Mouse (Mus musculus) intestine, embryonic 14.5 days (tissue): ENCODE measurements at regions not wholly inside any gene's neighbourhood (a gene's known extent, or its start where the extent isn't known, plus 50 kb on each side); places are given as distances from the start of the nearest gene placed in this dataset.

Experiments used
- ATAC-seq: fragments of 200-750 bp; cut with Nextera tagmentation; replicated peaks from 2 replicates; pipeline ENCODE4 v1.8.0; 2017; ENCODE audit warnings: low read depth, moderate number of reproducible peaks, moderate TSS enrichment, moderate library complexity; ENCODE audit not compliant: low FRiP score, low TSS enrichment
- DNase-seq: peaks from one replicate; pipeline ENCODE4 v3.0.0-alpha.2; 2018; ENCODE audit warnings: low spot score
- H3K27ac ChIP-seq: fragments of 300-500 bp; sonication (generic); 2 replicates; pipeline ENCODE4 v1.5.1; 2014; ENCODE audit warnings: low read depth, mild to moderate bottlenecking, control low read depth
- H3K27me3 ChIP-seq: fragments of 300-500 bp; sonication (generic); replicated peaks from 2 replicates; pipeline ENCODE4 v1.6.1; 2014; ENCODE audit warnings: low read length, control low read depth; ENCODE audit not compliant: control insufficient read depth, insufficient read depth
- H3K36me3 ChIP-seq: fragments of 300-500 bp; sonication (generic); 2 replicates; pipeline ENCODE4 v1.6.1; 2014; ENCODE audit warnings: low read length, control low read depth; ENCODE audit not compliant: control insufficient read depth, insufficient read depth
- H3K4me1 ChIP-seq: fragments of 300-500 bp; sonication (generic); replicated peaks from 2 replicates; pipeline ENCODE4 v1.6.1; 2014; ENCODE audit warnings: low read length, control low read depth, mixed read lengths; ENCODE audit not compliant: control insufficient read depth, insufficient read depth
- H3K4me2 ChIP-seq: fragments of 300-500 bp; sonication (generic); 2 replicates; pipeline ENCODE4 v1.6.1; 2014; ENCODE audit warnings: low read length
- H3K4me3 ChIP-seq: fragments of 300-500 bp; sonication (generic); 2 replicates; pipeline ENCODE4 v1.5.1; 2014; ENCODE audit warnings: low read depth, low read length, control low read depth, mixed read lengths
- H3K9ac ChIP-seq: fragments of 300-500 bp; sonication (generic); 2 replicates; pipeline ENCODE4 v1.6.1; 2014; ENCODE audit warnings: mild to moderate bottlenecking, low read length
- H3K9me3 ChIP-seq: fragments of 300-500 bp; sonication (generic); 2 replicates; pipeline ENCODE4 v1.6.1; 2016; ENCODE audit warnings: low read length, control low read depth; ENCODE audit not compliant: control insufficient read depth
- WGBS: fragments of 180-500 bp; shearing (Covaris S2); extraction: QIAGEN DNeasy Blood & Tissue Kit; methylation state at CpG from one replicate; pipeline ENCODE4 v1.1.7; 2014; 5-methylcytosine and 5-hydroxymethylcytosine counted together

GRCm38 (mm10) chr9:113158080-113158479, 550.0 kb downstream of the Pdcd6ip start:
- H3K27me3 ChIP-seq = no peaks in the 10 kb centered on the region
- no peak overlapping the region for H3K9ac ChIP-seq
- H3K9me3 ChIP-seq = no peaks in the 10 kb centered on the region
- no peak overlapping the region for H3K27ac ChIP-seq
- no peaks in the 10 kb centered on the region for H3K36me3 ChIP-seq
- no peak overlapping the region for H3K4me2 ChIP-seq
- WGBS = 89% methylated on average over 6 of the region's 6 CpGs
- ATAC-seq = no peak
- no peak overlapping the region for H3K4me3 ChIP-seq
- DNase-seq = no peak
- H3K4me1 ChIP-seq = no peaks in the 10 kb centered on the region

- Histone ChIP-seq H3K27me3 (no peaks in the 10 kb centered on the region), H3K4me1 (no peaks in the 10 kb centered on the region), H3K27ac (no peak overlapping the region), H3K36me3 (no peaks in the 10 kb centered on the region), H3K9ac (no peak overlapping the region), H3K9me3 (no peaks in the 10 kb centered on the region), H3K4me2 (no peak overlapping the region), H3K4me3 (no peak overlapping the region)
- ATAC-seq (no peak), DNase-seq (no peak)
- WGBS = 80% methylated on average over 17 of the region's 17 CpGs
Measured at GRCm38 (mm10) chr9:113157474-113158076, 550.5 kb downstream of the Pdcd6ip start.

GRCm38 (mm10) chr9:113156707-113157106, 551.4 kb downstream of the Pdcd6ip start:
- Histone ChIP-seq H3K9me3 (no peaks in the 10 kb centered on the region), H3K27ac (no peak overlapping the region), H3K4me1 (no peaks in the 10 kb centered on the region), H3K36me3 (no peaks in the 10 kb centered on the region), H3K4me3 (no peak overlapping the region), H3K9ac (no peak overlapping the region), H3K27me3 (no peaks in the 10 kb centered on the region), H3K4me2 (no peak overlapping the region)
- DNase-seq (no peak), ATAC-seq (no peak)
- WGBS = 57% methylated on average over 3 of the region's 3 CpGs

GRCm38 (mm10) chr9:113149084-113149483, 559.0 kb downstream of the Pdcd6ip start:
- H3K9ac ChIP-seq = no peak overlapping the region
- no peak overlapping the region for H3K4me3 ChIP-seq
- no peaks in the 10 kb centered on the region for H3K9me3 ChIP-seq
- no peak for DNase-seq
- no peaks in the 10 kb centered on the region for H3K27me3 ChIP-seq
- H3K4me1 ChIP-seq = no peaks in the 10 kb centered on the region
- 61% methylated on average over 5 of the region's 5 CpGs for WGBS
- no peaks in the 10 kb centered on the region for H3K36me3 ChIP-seq
- no peak overlapping the region for H3K27ac ChIP-seq
- no peak overlapping the region for H3K4me2 ChIP-seq
- ATAC-seq = no peak

- H3K9me3 ChIP-seq = no peaks in the 10 kb centered on the region
- WGBS = 65% methylated on average over 2 of the region's 2 CpGs
- ATAC-seq = no peak
- H3K4me1 ChIP-seq = no peaks in the 10 kb centered on the region
- no peak for DNase-seq
- no peaks in the 10 kb centered on the region for H3K36me3 ChIP-seq
- no peak overlapping the region for H3K27ac ChIP-seq
- H3K4me3 ChIP-seq = no peak overlapping the region
- no peaks in the 10 kb centered on the region for H3K27me3 ChIP-seq
- H3K9ac ChIP-seq = no peak overlapping the region
- no peak overlapping the region for H3K4me2 ChIP-seq
Measured at GRCm38 (mm10) chr9:113146571-113146970, 561.5 kb downstream of the Pdcd6ip start.

GRCm38 (mm10) chr9:113145036-113145435, 563.0 kb downstream of the Pdcd6ip start:
- Histone ChIP-seq H3K4me1 (no peaks in the 10 kb centered on the region), H3K27ac (no peak overlapping the region), H3K36me3 (no peaks in the 10 kb centered on the region), H3K9me3 (no peaks in the 10 kb centered on the region), H3K27me3 (no peaks in the 10 kb centered on the region), H3K9ac (no peak overlapping the region), H3K4me3 (no peak overlapping the region), H3K4me2 (no peak overlapping the region)
- ATAC-seq (no peak), DNase-seq (no peak)
- WGBS = 50% methylated on average over 2 of the region's 2 CpGs

- no peak overlapping the region for H3K4me3 ChIP-seq
- H3K36me3 ChIP-seq = no peaks in the 10 kb centered on the region
- DNase-seq = no peak
- H3K9ac ChIP-seq = no peak overlapping the region
- WGBS = 93% methylated on average over 3 of the region's 3 CpGs
- no peak for ATAC-seq
- no peaks in the 10 kb centered on the region for H3K27me3 ChIP-seq
- H3K4me1 ChIP-seq = no peaks in the 10 kb centered on the region
- H3K9me3 ChIP-seq = no peaks in the 10 kb centered on the region
- H3K4me2 ChIP-seq = no peak overlapping the region
- no peak overlapping the region for H3K27ac ChIP-seq
Measured at GRCm38 (mm10) chr9:113134611-113135010, 573.4 kb downstream of the Pdcd6ip start.

GRCm38 (mm10) chr9:113123004-113123692, 584.9 kb downstream of the Pdcd6ip start:
- WGBS = 63% methylated on average over 7 of the region's 7 CpGs
- DNase-seq (no peak), ATAC-seq (0 out of 2 replicates have a peak, but pooled peaks have one; percentile 36)
- no peaks in the 10 kb centered on the region for H3K36me3 ChIP-seq
- H3K9me3 ChIP-seq = no peaks in the 10 kb centered on the region
- no peaks in the 10 kb centered on the region for H3K4me1 ChIP-seq
- H3K27ac ChIP-seq = no peak overlapping the region
- H3K4me2 ChIP-seq = no peak overlapping the region
- H3K9ac ChIP-seq = no peak overlapping the region
- H3K4me3 ChIP-seq = no peak overlapping the region
- H3K27me3 ChIP-seq = no peaks in the 10 kb centered on the region

- DNase-seq (no peak), ATAC-seq (no peak)
- Histone ChIP-seq H3K9ac (no peak overlapping the region), H3K4me1 (no peaks in the 10 kb centered on the region), H3K36me3 (no peaks in the 10 kb centered on the region), H3K4me2 (no peak overlapping the region), H3K27ac (no peak overlapping the region), H3K4me3 (no peak overlapping the region), H3K27me3 (no peaks in the 10 kb centered on the region), H3K9me3 (no peaks in the 10 kb centered on the region)
- 59% methylated on average over 3 of the region's 3 CpGs for WGBS
Measured at GRCm38 (mm10) chr9:113122253-113122749, 585.8 kb downstream of the Pdcd6ip start.
